Mouse (Mus musculus) heart, postnatal 36 days (tissue): ENCODE data around the gene AU022252. TPM values are rescaled to one million over a fixed set of nuclear protein-coding genes. Genes with fewer than 3 reads are reported as not detected.
A peak's percentile ranks its signal among the peaks of the same experiment; 100 is the strongest.
"Not testable (repeated sequence)": the region's sequence is repeated elsewhere in the genome, so short reads cannot be mapped to it uniquely, and the experiment has no call there.

ENCODE experiments used
- DNase-seq, 2 experiments: peaks; one replicate each; pipeline ENCODE4 v3.0.0; 2021 to 2022
- intact Hi-C: fragments of 180-260 bp; cut with DNase I; formaldehyde crosslinking; loops from one replicate; pipeline ENCODE4 v1.15.1; 2025
- total RNA-seq, 2 experiments: library from RNA; stranded (reverse); gene quantifications; 2 replicates each; pipeline ENCODE4 v1.2.3; 2021

Gene AU022252
- 10 to 100 TPM; 22.2 to 24.5 TPM for total RNA-seq

DNA sequence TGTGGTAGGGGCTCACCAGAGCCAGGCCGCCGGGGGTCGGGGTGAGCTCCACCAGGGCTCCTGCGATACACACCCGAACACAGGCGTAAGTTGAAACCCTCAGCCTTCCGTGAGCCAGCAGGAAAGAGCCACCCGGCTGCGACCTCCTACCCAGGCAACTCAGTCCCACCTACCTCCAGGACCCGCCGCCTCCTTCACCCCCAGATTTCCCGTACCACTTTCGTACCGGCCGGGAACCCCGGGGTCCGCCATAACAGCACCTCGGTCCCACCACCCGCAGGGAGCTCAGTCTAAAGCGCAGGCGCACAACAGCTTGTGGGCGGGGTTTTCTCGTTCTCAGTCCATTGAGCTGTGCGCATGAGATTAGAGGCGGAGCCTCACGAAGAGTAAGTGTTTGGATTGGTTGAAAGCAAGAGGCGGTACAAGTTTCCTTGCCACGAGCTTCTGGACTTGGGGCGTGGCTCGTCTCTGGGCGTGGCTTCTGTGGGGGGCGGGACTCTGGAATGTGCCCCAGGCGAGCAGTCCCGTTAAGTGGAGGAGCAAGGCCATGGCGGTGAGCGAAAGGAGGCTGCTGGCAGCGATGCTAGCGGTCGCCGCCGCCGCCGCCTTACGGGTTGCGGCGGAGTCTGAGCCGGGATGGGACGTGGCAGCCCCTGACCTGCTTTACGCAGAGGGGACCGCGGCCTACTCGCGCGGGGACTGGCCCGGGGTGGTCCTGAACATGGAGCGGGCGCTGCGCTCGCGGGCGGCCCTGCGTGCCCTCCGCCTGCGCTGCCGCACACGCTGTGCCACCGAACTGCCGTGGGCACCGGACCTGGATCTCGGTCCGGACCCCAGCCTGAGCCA, at the start of gene AU022252, which contains the start of gene P3h1:
TSS of gene AU022252 (minus strand) at position 303 of the 846 bp plus-strand sequence.
TSS of gene P3h1 (plus strand) at position 506 of the 846 bp plus-strand sequence.
- intact Hi-C loops = loop anchor here (2.0 to 10.0 kb wide), 4 partner anchors 54 to 902 kb away; partner anchors contain the start of genes Foxj3, Frg2f1, Ppcs and Zmynd12
- DNase-seq = peak; percentile 97 to 99

DNA sequence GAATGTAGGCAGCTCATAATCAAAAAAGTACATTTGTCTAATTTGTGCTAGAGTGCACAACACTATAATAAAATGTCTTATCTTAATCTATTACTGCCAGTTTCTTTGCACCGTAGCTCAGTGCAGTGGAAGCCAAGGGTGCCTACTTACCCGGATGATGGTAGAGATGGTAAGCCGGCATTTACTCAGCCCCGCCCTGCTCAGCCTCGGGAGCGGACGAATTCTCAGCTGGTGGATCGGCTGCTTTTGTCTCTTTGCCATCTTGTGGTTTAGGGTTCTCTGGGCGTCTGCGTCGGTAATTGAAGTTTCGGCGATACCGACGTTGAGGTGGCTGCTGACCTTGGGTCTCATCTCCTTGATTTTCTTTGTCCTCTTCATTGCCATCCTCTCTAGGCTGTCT, 46.3 kb upstream of the AU022252 start:
- not testable (repeated sequence) for DNase-seq
- intact Hi-C loops = loop anchor here (1.0 kb wide), 1 partner anchor 31 kb away; no protein-coding TSS in a partner anchor

DNA sequence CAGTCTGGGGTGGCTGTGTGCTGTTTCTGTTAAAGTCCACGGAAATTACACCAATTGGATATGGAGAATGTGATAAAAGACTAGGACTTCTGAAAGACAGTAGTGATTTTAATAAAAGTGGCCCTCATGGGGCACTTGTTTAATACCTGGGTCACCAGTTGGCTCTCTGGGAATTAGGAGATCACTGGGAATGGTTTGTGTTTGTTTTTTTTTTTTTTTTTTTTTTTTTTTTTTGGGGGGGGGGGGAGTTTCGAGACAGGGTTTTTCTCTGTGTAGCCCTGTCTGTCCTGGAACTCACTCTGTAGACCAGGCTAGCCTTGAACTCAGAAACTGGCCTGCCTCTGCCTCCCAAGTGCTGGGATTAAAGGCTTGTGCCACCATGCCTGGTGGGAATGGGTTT, 43.2 kb upstream of the AU022252 start:
- intact Hi-C loops = loop anchor here (1.0 to 2.0 kb wide), 2 partner anchors 17 to 28 kb away; no protein-coding TSS in a partner anchor
- no peak for DNase-seq

DNA sequence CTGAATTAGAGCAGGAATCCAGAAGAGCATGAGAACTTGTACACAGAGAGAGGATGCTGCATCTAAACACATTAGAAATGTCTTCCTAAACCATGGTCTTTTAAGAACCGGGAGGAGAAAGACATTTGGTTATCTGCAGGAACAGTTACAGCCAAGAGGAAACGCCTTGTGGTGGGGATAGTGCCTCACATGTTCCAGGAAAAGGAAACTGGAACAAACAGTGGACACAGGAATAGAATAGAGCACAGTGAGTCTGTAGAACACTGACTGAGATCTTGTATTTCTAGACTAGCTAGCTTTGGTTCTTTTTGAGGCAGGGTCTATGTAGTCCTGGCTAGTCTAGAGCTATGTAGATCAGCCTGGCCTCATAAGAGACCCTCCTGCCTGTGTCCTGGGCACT, 42.7 kb upstream of the AU022252 start:
- intact Hi-C loops = loop anchor here (1.0 kb wide), 1 partner anchor 28 kb away; no protein-coding TSS in a partner anchor
- peak in 1 of 2 experiments; percentile 42 for DNase-seq

DNA sequence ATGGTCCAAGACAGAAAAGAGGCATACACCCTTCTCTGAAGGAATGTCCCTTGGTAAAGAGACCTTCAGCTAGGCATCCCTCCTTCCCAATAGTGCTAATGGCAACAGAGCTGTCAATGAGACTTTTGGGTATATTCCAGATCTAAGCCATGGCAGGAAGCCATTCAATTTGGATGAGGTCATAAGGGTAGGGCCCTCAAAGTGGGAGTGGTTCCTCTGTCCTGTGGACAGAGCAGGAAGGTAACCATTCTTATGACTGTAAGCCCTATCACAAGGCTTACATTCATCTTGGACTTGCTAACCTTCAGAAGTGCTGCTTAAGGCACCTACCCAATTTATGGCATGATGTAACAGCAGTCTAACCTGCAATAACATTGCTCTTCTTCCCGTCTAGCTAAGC, 42.1 kb upstream of the AU022252 start:
- DNase-seq = peak; percentile 33 to 60
- intact Hi-C loops = loop anchor here (1.0 kb wide), 2 partner anchors 13 to 27 kb away; no protein-coding TSS in a partner anchor

DNA sequence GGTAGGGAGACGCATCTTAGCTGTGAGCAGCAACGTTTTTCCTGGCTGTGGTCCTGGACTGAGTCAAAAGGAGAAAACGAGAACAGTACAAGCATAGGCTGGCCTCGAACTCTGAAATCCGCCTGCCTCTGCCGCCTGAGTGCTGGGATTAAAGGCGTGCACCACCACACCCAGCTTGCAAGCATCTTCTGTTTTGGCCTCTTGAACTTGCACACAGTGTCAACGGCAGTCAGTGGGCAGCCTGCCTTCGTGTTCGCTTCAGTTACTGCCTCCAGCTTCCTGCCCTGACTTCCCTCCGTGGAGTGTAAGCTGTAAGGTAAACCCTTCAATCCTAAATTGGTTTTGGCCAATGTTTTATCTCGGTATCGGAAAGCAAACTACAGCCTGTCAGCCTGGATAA, 34.1 kb upstream of the AU022252 start:
- intact Hi-C loops = no loop called here
- DNase-seq = no peak

DNA sequence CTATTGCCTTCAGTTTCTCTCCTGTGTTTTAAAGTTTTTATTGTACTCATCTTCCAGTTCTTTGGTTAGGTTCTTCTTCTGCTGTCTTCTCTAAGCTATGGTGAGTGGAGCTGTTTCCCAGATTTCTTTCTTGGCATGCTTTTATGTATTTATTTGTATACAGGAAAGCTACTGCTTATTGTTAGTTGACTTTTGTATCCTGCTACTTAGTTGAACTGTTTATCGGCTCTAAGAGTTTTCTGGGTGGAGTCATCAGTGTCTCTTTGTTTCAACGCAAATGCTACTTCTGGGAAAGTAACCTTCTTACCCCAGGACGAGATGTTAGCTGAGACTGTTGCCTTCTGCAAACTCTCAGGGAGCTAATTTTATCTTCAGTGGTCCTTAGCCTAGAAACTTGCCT, 30.9 kb upstream of the AU022252 start:
- DNase-seq = no peak
- intact Hi-C loops = no loop called here

DNA sequence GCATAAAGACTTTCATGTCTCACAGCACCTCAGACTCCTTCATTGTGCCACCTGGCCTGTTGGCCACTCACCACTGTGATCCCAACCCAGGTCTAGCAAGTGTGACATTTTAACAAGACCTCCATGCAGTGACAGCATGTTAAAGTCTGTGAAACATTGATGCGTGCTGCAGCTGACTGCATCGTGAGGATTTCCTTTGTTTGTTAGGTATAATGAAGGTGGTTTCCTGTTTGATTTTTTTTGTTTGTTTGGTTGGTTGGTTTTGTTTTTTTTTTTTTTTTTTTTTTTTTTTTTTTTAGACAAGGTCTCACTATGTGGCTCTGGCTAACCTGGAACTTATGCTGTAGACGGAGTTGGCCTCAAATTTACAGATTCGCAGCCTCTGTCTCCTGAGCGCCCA, 30.0 kb upstream of the AU022252 start:
- intact Hi-C loops = no loop called here

DNA sequence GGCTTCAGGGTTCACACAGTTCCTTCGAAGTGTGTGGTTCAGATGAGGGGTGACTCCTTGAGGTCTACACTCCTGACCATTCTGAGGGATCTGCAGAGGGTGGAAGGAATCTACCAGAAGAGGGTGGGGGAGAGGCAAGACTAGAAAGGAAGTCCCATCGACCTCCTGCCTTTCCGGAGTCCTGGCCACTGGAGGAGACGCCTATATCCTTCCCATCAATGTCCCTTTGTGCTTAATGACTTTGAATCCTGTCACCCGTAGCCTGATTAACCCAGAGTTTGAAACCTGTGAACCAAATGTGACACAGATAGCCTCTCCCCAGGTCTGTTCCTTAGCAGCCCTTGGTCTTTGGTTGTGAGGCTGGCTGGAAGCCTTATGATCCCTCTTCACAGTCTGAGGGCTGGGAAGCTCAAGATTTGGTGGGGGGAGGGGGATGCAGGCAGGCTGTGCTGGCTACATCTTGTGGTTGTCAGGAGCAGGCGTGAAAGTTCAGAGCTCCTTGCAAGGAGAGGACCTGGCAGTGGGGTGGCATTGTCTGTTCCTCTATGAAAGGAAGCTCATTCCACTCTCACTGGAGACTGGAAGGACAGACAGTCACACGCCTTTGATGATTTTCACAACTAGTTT, 28.7 kb upstream of the AU022252 start:
- intact Hi-C loops = loop anchor here (1.0 kb wide), 1 partner anchor 13 kb away; no protein-coding TSS in a partner anchor
- DNase-seq = no peak

More for the DNA sequence above, 30.0 kb upstream of the AU022252 start:
- DNase-seq = no peak

DNA sequence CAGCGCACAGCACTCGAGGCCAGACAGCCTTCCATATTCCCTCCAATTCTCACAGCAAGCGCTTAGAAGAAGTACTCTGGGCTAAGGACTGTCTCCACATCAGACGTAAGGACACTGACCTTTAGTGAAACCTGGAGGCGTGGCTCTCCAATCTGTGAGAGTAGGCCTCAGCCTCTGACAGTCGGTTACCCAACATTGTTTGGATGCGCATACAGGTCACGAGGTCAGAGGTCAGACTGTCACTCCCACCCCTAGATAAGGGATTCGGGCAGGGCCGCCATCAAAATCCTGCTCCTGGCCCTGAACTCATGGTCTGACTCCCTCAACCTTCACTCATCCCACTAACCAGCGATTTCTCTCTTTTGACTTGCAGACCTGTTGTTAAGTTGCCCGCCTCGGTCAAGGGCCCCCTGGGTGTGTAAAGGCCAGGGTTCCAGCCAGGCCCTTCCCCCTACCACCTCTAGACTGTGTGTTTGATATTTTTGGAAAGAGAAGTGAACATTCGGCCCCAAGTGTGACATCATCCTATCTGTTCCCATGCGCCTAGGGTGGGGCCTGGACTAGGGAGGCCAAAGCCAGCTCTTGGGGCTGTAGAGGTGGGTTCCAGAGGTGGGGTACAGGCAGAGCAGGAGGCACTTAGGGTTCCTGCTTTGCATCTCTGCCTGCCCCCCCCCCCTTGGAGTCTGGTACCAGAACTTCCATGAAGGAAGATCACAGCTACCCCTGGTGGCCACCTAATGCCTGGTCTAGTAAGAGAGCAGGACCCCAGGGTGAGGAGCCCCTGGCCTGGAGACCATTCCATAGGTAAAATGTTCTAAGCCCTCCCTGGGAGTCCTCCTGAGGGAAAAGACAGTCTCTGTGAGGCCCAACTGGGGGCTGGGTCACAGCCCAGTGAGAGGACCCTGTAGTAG, 27.1 kb upstream of the AU022252 start:
- no peak for DNase-seq
- intact Hi-C loops = no loop called here

DNA sequence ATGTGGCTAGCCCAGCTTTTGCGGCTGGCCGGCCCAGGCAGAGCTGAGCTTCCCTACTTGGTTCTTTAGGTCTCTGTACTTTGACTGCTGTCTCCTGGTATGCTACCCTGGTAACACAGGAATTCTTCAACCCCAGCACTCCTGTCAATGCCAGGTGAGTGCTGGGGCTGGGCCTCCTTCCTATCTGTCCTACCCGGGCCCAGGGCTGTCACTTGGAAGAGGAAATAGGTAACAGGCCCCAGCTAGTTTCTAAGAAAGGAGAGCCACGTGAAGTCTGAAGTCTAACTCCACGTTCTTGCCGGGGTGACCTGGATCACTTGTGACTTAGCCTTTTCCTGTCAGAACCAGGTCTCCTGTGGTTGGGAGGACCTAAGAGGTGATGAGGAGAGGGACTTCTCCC, 24.6 kb upstream of the AU022252 start:
- no peak for DNase-seq
- intact Hi-C loops = no loop called here

DNA sequence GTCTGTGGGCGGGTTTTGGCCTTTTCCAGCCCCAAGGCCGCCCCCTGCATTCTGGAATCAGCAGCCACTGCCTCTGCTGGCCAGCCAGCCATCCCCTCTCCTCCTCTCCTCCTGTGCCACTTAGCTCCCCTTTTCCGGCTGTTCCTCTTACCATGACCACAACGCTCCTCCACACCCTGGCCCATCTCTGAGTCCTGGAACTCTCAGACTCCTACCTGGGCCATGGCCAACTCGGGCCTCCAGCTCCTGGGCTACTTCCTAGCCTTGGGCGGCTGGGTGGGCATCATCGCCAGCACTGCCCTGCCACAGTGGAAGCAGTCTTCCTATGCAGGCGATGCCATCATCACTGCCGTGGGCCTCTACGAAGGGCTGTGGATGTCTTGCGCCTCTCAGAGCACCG, 22.8 kb upstream of the AU022252 start, which contains the start of gene Cldn19:
TSS of gene Cldn19 (plus strand) at position 64 of the 400 bp plus-strand sequence.
- intact Hi-C loops = no loop called here
- DNase-seq = no peak

DNA sequence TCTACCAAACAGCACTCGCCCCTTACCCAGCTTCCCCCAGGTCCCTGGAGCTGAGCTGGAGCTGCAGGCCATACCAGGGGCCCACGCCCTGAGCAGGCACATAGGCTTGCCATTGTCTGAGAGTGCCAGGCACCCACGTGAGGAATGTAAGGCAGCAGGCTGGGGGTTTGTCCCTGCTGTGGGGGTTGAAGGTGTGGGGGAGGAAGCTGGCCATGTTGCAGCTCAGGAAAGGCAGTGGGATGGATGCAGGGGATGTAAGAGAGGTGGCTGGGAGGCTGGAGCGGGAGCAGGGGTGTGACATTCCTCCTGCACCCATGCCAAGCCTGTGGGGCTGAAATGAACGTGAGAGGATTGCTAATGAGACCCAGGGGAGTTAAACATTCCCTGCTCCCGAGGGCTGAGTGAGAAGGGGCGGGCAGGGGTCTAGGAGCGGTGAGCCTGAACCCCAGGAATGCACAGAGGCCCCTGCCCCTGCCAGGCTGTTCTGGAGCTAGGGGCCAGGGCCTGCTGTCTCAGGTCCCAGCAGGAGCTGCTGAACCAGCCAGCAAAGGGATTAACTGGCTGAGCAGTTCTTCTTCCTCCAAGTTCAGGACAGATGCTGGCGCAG, 21.6 kb upstream of the AU022252 start:
- intact Hi-C loops = no loop called here

DNA sequence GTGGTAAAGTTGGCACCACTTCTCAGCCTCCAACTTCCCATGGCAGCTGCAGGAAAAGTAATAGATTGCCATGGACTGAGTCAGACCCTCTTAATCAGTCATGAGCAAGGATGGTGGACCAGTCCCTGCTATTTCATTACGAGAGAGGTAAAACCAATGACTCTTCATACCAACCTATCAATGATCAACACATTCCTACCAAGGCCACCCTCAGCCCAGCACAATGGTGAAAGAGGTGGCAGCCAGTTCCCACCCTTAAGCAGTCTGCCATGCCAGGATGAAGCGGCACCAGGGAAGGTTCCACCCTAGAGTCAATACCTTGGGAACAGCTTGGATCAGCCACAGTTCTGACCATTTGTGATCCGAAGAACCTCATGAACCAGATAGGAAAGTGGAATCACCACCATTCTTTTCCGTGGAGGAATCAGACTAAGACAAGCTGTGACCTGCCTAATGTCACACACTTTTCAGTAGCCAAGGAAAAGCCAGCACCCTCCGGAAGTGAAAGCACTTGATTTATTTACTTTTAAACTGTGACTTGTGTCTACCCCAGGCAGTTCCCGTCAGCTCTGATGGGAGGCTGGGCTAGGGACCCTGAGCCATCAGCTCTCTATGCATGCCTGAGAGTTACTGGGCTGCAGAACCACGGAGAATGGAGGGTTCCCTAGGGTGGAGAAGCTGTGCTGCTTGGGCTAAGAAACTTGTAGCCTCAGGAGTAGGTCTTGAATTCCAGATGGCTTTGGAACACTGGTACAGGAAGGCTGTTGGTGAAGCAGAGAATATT, 19.7 kb upstream of the AU022252 start:
- DNase-seq = no peak
- intact Hi-C loops = no loop called here

More for the DNA sequence above, 21.6 kb upstream of the AU022252 start:
- DNase-seq = no peak

DNA sequence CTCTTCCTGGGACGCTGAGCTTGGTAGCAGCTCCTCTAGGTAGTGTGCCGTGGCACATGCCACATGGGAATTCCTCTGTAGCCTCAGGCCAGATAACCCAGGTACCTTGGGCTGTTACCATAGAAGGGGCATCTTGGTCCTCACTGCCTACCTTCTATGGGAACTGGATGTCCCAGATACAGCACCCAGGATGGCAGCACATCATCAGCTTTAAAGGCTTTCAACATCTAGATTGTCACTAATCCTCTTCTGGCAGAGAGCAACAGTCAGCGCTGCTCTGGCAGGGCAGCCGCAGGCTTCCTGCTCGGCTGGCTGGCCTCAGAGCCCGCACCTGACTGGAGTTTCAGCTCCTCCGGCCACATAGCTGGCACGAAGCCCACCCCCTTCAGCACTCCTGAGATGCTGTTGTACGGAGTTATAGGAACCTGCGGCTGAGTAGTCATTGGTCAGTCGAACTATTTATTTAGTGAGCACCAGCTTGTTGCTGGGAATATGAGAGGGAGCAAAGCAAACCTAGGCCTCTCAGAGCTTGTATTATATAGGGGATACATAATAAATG, 16.0 kb upstream of the AU022252 start:
- DNase-seq = no peak
- intact Hi-C loops = loop anchor here (5.0 to 10.0 kb wide), 5 partner anchors 74 to 486 kb away; partner anchors contain the start of genes Foxj3, Frg2f1, Hivep3 and Ppcs

DNA sequence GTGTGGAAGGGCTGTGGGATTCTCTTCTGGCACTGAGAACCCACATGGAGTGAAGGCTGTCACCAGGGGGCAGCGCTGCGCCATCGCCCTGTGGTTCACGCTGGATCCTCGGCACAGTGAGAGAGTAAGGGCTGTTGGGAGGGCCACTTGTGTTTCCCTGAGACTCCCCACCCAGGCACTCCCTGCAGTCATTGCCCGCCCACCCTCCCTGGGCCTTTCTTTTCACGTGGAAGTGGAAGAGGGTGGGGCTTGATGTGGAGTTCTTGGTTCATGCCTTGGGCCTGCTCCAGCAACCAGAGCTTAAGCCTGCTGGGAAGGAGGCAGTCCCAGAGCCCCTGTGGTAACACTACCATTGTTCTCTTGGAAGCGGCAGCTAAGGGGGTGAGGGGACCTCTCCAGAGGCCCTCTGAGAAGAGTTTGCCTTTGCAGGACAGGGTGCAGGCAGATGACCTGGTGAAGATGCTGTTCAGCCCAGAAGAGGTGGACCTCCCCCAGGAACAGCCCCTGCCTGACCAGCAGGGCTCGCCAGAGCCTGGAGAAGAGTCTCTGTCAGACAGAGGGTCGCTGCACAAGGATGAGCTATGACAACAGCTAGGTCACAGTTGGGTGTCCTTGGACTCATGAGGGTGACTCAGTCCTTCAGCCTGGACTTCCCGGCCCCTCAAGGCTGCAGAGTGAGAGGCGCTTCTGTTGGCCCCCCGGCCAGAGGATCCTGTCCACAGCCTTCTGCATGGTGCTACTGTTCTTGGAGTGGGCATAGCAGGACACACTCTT, 15.1 kb upstream of the AU022252 start:
- peak; percentile 82 to 89 for DNase-seq
- intact Hi-C loops = loop anchor here (1.0 to 10.0 kb wide), 10 partner anchors 28 to 487 kb away; partner anchors contain the start of genes Foxj3, Frg2f1, Hivep3 and Ppcs

DNA sequence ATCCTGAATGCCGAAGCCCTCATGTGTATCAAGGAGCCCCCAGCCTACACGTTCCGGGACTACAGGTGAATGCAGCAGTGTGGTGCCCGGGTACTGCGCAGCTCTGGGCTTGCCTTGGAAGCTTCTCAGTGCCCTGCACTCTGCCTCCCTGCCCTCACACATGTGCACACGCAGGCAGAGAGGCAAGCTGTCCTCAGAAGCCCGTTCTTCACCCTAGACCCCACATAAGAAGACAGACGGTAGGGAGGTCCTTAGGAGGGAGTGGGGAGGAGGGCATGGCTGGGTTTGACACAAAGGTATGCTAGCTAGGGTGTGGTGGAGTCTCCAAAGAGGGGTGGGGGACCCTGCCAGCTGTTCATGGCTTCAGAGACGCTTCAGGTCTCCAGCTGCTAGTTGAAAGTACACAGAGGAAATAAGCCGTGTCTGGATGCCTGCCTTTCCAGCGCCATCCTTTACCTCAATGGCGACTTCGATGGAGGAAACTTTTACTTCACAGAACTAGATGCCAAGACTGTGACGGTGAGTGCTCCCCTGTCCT, 14.2 kb upstream of the AU022252 start:
- intact Hi-C loops = loop anchor here (1.0 to 10.0 kb wide), 10 partner anchors 29 to 488 kb away; partner anchors contain the start of genes Foxj3, Frg2f1, Hivep3 and Ppcs
- no peak for DNase-seq
